Comparison of ENCODE assay signal across 43 mouse cellular contexts in the genomic region with DNA sequence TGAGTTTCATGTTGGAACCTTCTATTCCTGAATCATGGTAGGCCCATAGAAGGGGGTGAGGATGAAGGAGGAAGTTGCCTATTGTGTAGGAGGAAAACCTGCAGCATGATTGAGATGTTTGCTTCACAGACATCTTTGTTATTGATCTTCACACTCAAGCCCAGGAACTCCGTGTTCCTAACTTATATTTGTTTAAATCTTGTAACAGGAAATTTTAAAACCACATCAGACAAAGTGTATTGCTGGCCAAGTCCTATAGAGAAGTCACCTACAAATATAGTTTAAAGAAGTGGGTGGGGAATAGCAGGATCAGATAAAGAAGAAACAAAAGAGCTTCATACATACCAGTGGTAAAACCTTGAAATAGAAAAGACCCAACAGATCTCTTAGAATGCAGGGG. TPM values are rescaled to one million over a fixed set of nuclear protein-coding genes. Genes with fewer than 3 reads are reported as not detected.
"Had no signal": no experiment of that assay in that cellular context is flagged by ENCODE, and none has a peak within 500 bp of the region (broad histone marks: within the 10 kb centered on the region; RNA-seq: fewer than 3 reads in every experiment).

No protein-coding gene starts in this region.

- H3K27me3 ChIP-seq: heart, embryonic 12.5 days; hindbrain, embryonic 12.5 days; intestine, embryonic 15.5 days; limb, embryonic 13.5 days; limb, embryonic 15.5 days; liver, embryonic 12.5 days had no signal

- H3K9ac ChIP-seq: heart, embryonic 12.5 days; hindbrain, embryonic 12.5 days; hindbrain, embryonic 14.5 days; intestine, embryonic 15.5 days; limb, embryonic 13.5 days; limb, embryonic 15.5 days; liver, embryonic 12.5 days; liver, embryonic 14.5 days had no signal

- H3K4me1 ChIP-seq: heart, embryonic 10.5 days; heart, embryonic 12.5 days; hindbrain, embryonic 10.5 days; hindbrain, embryonic 12.5 days; intestine, embryonic 15.5 days; limb, embryonic 13.5 days; limb, embryonic 15.5 days; liver, embryonic 12.5 days had no signal

- DNase-seq: gastrocnemius, adult 2 months; gastrocnemius, postnatal 10 days; gastrocnemius, postnatal 25 days; heart, adult 18-20 months; heart, postnatal 10 days; heart, postnatal 4 days; kidney, adult 18-20 months; kidney, adult 8-10 months; kidney, postnatal 14 days; kidney, postnatal 36 days; layer of hippocampus, adult 9-11 months; layer of hippocampus, postnatal 36 days; left cerebral cortex, postnatal 4 days had no signal

- H3K4me3 ChIP-seq: gastrocnemius, adult 2 months; heart, embryonic 10.5 days; heart, embryonic 12.5 days; hindbrain, embryonic 10.5 days; hindbrain, embryonic 12.5 days; intestine, embryonic 15.5 days; limb, embryonic 13.5 days; limb, embryonic 15.5 days; liver, embryonic 12.5 days had no signal

- H3K27ac ChIP-seq: gastrocnemius, adult 2 months; heart, embryonic 10.5 days; hindbrain, embryonic 10.5 days; hindbrain, embryonic 12.5 days; hindbrain, embryonic 14.5 days; intestine, embryonic 15.5 days; kidney, postnatal 0 days; limb, embryonic 13.5 days; limb, embryonic 15.5 days; liver, embryonic 12.5 days; liver, embryonic 14.5 days had no signal

- ATAC-seq: hindbrain, embryonic 16.5 days; intestine, embryonic 15.5 days; intestine, postnatal 0 days; liver, embryonic 12.5 days had no signal

- H3K9me3 ChIP-seq: heart, embryonic 10.5 days; hindbrain, embryonic 10.5 days; hindbrain, embryonic 12.5 days; intestine, embryonic 15.5 days; limb, embryonic 13.5 days; limb, embryonic 15.5 days; liver, embryonic 12.5 days had no signal

- H3K36me3 ChIP-seq: heart, embryonic 10.5 days; heart, embryonic 12.5 days; hindbrain, embryonic 10.5 days; hindbrain, embryonic 12.5 days; intestine, embryonic 15.5 days; limb, embryonic 13.5 days; limb, embryonic 15.5 days; liver, embryonic 12.5 days had no signal

- H3K4me2 ChIP-seq: heart, embryonic 12.5 days; hindbrain, embryonic 12.5 days; hindbrain, embryonic 14.5 days; intestine, embryonic 15.5 days; limb, embryonic 13.5 days; limb, embryonic 15.5 days; liver, embryonic 12.5 days had no signal

RNA-seq across cellular contexts. Expression of a gene that starts 27.4 kb away (rescaled TPM):
- total RNA-seq: gastrocnemius, adult 2 months; gastrocnemius, postnatal 10 days; gastrocnemius, postnatal 25 days; gastrocnemius, postnatal 4 days; granulocyte monocyte progenitor cell, adult 5-6 weeks; heart, adult 18-20 months; heart, adult 8-10 months; heart, postnatal 10 days; heart, postnatal 25 days; heart, postnatal 4 days; layer of hippocampus, adult 18-20 months; layer of hippocampus, adult 8-10 months; layer of hippocampus, postnatal 14 days; layer of hippocampus, postnatal 36 days; left cerebral cortex, adult 18-20 months; left cerebral cortex, adult 8-10 months; left cerebral cortex, postnatal 10 days; left cerebral cortex, postnatal 25 days; left cerebral cortex, postnatal 4 days; liver, adult 2 months had no signal
- polyA plus RNA-seq: heart, embryonic 10.5 days; heart, embryonic 12.5 days; heart, embryonic 14.5 days; heart, embryonic 16.5 days; hindbrain, embryonic 10.5 days; hindbrain, embryonic 12.5 days; hindbrain, embryonic 16.5 days; intestine, embryonic 15.5 days; intestine, postnatal 0 days; kidney, embryonic 14.5 days; kidney, postnatal 0 days; large intestine, adult 2 months; limb, embryonic 11.5 days; limb, embryonic 13.5 days; limb, embryonic 15.5 days; liver, adult 2 months; liver, embryonic 12.5 days; liver, embryonic 14.5 days had no signal

RNA-seq across cellular contexts. Expression of a gene that starts 28.9 kb away (rescaled TPM):
- total RNA-seq: gastrocnemius, adult 2 months; heart, postnatal 4 days; layer of hippocampus, adult 18-20 months; layer of hippocampus, adult 8-10 months; layer of hippocampus, postnatal 14 days; layer of hippocampus, postnatal 36 days; left cerebral cortex, adult 18-20 months; left cerebral cortex, adult 8-10 months; left cerebral cortex, postnatal 10 days; left cerebral cortex, postnatal 25 days; left cerebral cortex, postnatal 4 days had no signal
- polyA plus RNA-seq: heart, embryonic 12.5 days; hindbrain, embryonic 10.5 days; hindbrain, embryonic 12.5 days; hindbrain, embryonic 14.5 days; kidney, postnatal 0 days had no signal

RNA-seq across cellular contexts. Expression of a gene that starts 38.3 kb away (rescaled TPM):
- total RNA-seq: layer of hippocampus, adult 18-20 months; layer of hippocampus, postnatal 14 days had no signal
